Mouse (Mus musculus): ENCODE results near the gene Nkd1. TPM values are rescaled to one million over a fixed set of nuclear protein-coding genes. Genes with fewer than 3 reads are reported as not detected.

The Nkd1 gene
- polyA plus RNA-seq, 1 experiment, result 143 TPM

DNA sequence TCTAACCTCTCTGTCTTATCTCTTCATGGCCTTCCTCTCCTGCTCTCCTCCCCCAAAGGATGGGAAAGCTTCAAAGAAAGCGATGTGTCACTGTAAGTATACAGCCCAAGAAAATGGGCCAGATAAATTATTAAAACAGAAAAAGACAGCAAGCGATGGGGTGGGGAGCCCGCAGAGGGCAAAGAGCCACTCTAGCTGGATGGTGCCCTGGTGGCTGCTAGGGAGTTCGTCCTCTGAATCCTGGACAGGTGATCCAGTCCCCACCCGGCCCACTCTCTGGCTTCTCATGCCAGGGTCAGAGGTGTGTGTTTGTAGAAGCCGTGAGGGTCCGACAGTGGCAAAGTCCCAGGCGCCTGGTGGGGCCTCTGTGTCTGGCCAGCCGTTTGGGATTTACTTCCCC, 3.1 kb upstream of the Nkd1 start:
- no peak for DNase-seq
- WGBS, result 64% methylated on average over 9 of the region's 9 CpGs
- Histone ChIP-seq H3K4me3 (replicated peaks; ENCODE audit: extremely low read depth, low read depth, low read length) (no peak overlapping the region), H3K4me1 (ENCODE audit: control insufficient read depth, insufficient read depth, low read length) (no peaks in the 10 kb centered on the region)
- TF ChIP-seq POLR2A (IDR thresholded peaks at IDR 0.05; ENCODE audit: borderline replicate concordance, extremely low read depth, low read depth, low read length) (no peak), CTCF (IDR thresholded peaks at IDR 0.05; ENCODE audit: insufficient read depth, low read length) (no peak)

DNA sequence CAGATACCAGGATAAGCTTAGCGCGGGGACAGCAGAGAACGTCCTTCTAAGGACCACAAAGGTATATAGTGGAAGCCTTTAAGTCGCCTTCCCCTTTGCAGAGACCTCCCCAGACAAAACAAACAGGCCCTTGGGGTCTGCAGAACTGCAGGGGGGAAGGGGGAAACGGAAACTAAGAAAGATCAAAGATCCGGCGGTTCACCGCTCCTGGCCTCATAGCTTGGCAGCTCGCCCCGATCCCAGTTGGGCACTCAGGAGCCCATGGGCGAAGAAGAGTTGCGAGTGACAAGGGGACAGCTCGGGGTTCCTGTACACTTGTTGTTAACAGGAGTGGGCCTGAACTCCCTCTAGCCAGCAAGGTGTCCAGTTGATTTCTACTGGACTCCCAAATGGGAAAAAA, 773 bp upstream of the Nkd1 start:
- TF ChIP-seq CTCF (IDR thresholded peaks at IDR 0.05; ENCODE audit: insufficient read depth, low read length), result no peak
- TF ChIP-seq POLR2A (IDR thresholded peaks at IDR 0.05; ENCODE audit: borderline replicate concordance, extremely low read depth, low read depth, low read length), result no peak
- WGBS, result 20% methylated on average over 13 of the region's 13 CpGs
- no peak overlapping the region for H3K4me3 ChIP-seq (replicated peaks; ENCODE audit: extremely low read depth, low read depth, low read length)

DNA sequence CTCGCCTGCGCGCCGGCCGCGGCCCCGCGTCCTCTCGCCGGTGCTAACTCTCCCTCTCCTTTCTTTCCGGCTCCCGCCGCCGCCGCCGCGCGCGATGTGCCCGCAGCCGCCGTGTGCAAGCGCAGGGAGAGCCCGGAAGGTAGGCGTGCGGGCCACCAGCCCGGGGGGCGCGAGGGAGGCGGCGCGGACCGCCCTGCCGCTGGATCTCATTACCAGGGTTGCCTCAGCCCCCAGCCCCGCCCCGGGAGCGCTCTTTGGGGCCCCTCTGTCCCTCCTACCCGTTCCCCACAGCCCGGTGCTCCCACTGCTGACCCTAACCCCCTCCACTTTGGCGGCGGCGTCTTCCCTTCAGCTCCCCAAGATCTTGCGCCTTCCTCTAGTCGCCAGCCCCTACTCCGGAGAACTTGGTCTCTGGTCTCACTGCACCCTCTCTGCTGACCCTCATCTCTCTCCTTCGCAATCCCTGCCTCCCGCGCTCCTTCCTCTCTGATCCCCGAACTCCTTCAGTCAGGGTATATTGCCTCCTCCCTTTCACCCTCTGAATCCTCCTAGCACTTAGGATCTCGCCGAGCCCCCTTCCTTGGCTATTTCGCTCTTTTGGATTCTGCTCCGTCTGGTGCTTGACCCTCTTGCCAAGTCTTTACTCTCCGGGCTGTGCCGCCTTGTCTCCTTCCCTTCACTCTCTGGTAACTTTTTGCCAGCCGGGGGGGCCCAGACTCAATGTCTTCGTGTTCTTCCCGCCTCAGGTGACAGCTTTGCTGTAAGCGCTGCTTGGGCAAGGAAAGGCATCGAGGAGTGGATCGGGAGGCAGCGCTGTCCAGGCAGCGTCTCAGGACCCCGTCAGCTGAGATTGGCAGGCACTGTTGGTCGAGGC, 624 bp downstream of the Nkd1 start:
- DNase-seq, result peak; percentile 50
- Histone ChIP-seq H3K4me1 (ENCODE audit: control insufficient read depth, insufficient read depth, low read length) (peaks cover 11% of the 10 kb centered on the region), H3K4me3 (replicated peaks; ENCODE audit: extremely low read depth, low read depth, low read length) (peak overlapping the region; percentile 78)
- 1% methylated on average over 64 of the region's 65 CpGs for WGBS
- TF ChIP-seq POLR2A (IDR thresholded peaks at IDR 0.05; ENCODE audit: borderline replicate concordance, extremely low read depth, low read depth, low read length) (0 out of 2 replicates have a peak, but pooled peaks have one; percentile 18), CTCF (IDR thresholded peaks at IDR 0.05; ENCODE audit: insufficient read depth, low read length) (no peak)

More for the DNA sequence above, 773 bp upstream of the Nkd1 start:
- no peak for DNase-seq
- peaks cover 6% of the 10 kb centered on the region for H3K4me1 ChIP-seq (ENCODE audit: control insufficient read depth, insufficient read depth, low read length)

DNA sequence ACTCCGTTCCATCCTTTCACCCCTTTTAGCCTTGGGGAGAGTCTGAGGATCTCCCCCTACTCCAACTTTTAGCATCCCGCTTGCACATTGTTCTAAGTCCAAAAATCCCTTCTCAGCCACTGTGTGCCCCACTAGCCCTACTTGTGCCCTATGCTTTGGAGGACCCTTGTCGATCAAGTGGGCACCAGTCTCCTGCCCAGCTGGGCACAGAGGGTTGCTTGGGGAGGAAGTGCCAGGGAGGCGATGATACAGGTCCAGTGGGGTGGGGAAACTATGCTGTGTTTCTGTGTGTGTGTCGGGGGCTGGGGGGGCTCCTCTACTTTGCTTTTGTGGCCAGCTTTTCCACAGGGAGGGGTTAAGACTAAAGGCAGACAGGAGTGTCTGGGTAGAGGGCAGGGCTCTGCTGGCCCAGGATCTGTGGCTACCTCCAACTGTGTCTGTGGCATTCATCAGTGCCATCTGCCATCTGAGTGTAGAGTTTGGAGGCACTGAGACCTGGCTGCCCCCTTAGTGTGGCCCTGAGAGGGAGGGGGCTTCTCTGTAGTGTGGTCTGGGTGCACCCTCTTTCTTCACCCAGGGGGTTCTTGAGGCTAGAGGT, 1.4 kb downstream of the Nkd1 start:
- WGBS, result 16% methylated on average over 5 of the region's 5 CpGs
- Histone ChIP-seq H3K4me1 (ENCODE audit: control insufficient read depth, insufficient read depth, low read length) (peaks cover 11% of the 10 kb centered on the region), H3K4me3 (replicated peaks; ENCODE audit: extremely low read depth, low read depth, low read length) (peak overlapping the region; percentile 78)
- TF ChIP-seq CTCF (IDR thresholded peaks at IDR 0.05; ENCODE audit: insufficient read depth, low read length), result no peak
- TF ChIP-seq POLR2A (IDR thresholded peaks at IDR 0.05; ENCODE audit: borderline replicate concordance, extremely low read depth, low read depth, low read length), result no peak
- DNase-seq, result no peak

DNA sequence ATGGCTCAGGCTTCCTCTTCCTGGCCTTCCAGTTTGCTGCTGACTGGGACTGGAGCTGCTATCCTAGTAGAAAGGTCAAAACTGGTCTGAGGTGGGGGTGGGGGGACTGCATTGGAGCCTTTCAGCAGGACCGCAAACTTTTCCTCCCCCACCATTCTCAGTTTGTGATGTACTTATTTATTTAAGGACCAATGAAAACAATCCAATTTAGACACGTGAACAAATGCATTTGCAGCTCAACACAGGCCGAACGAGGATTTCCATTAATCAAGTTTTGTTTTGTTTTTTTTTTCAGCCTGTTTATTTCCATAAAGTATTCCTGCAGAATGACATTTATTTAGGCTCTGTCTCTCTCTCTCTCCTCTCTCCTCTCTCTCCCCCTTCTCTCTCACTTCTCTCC, 2.5 kb downstream of the Nkd1 start:
- 31% methylated on average over 4 of the region's 4 CpGs for WGBS
- Histone ChIP-seq H3K4me3 (replicated peaks; ENCODE audit: extremely low read depth, low read depth, low read length) (peak overlapping the region; percentile 62), H3K4me1 (ENCODE audit: control insufficient read depth, insufficient read depth, low read length) (peaks cover 19% of the 10 kb centered on the region)
- no peak for TF ChIP-seq POLR2A (IDR thresholded peaks at IDR 0.05; ENCODE audit: borderline replicate concordance, extremely low read depth, low read depth, low read length)
- TF ChIP-seq CTCF (IDR thresholded peaks at IDR 0.05; ENCODE audit: insufficient read depth, low read length), result no peak
- DNase-seq, result no peak

DNA sequence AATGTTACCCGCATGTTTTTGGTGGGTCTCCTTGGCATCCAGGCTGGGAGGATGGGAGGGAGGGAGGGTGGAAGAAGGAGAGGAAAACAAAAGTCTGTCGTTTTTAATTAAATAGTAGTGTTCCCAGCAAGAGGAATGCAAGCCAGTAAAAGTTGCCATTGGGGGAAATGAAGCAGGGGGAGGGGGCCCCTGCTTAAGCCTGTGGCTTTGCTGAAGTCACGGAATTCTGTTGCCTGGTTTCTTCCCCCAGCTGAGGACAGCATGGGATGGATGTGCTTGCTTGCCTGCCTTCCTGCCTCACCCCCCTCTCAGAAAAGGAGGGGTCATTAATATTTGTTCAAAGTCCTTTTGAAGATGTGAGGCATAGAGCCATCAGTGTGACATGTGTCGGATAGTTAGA, 3.0 kb downstream of the Nkd1 start:
- DNase-seq, result no peak
- Histone ChIP-seq H3K4me3 (replicated peaks; ENCODE audit: extremely low read depth, low read depth, low read length) (no peak overlapping the region), H3K4me1 (ENCODE audit: control insufficient read depth, insufficient read depth, low read length) (peaks cover 22% of the 10 kb centered on the region)
- WGBS, result 33% methylated on average over 4 of the region's 4 CpGs
- TF ChIP-seq POLR2A (IDR thresholded peaks at IDR 0.05; ENCODE audit: borderline replicate concordance, extremely low read depth, low read depth, low read length) (no peak), CTCF (IDR thresholded peaks at IDR 0.05; ENCODE audit: insufficient read depth, low read length) (no peak)

DNA sequence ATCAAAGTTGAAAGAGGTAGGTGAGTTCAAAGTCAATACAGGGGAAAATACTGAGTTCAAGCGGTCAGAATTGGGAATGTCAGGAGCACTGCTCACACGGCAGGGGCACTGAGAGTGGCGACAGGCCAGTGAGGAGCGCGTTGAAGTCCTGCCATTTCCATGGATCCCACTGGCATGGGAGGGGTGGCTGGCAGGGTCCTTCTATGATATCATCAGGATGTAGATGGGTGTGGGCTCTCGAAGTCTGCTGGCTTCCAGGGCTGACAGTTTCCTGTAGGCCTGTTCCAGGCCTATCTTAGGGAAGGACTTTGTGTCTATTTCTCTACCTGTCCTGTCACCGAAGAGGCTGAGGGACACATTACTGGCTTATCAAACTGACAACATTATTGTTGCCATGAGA, 3.7 kb downstream of the Nkd1 start:
- Histone ChIP-seq H3K4me3 (replicated peaks; ENCODE audit: extremely low read depth, low read depth, low read length) (peak overlapping the region; percentile 33), H3K4me1 (ENCODE audit: control insufficient read depth, insufficient read depth, low read length) (peaks cover 22% of the 10 kb centered on the region)
- 52% methylated on average over 7 of the region's 7 CpGs for WGBS
- TF ChIP-seq CTCF (IDR thresholded peaks at IDR 0.05; ENCODE audit: insufficient read depth, low read length) (no peak), POLR2A (IDR thresholded peaks at IDR 0.05; ENCODE audit: borderline replicate concordance, extremely low read depth, low read depth, low read length) (peak; percentile 59; the same call in 1 of the 2 replicates)
- DNase-seq, result no peak

DNA sequence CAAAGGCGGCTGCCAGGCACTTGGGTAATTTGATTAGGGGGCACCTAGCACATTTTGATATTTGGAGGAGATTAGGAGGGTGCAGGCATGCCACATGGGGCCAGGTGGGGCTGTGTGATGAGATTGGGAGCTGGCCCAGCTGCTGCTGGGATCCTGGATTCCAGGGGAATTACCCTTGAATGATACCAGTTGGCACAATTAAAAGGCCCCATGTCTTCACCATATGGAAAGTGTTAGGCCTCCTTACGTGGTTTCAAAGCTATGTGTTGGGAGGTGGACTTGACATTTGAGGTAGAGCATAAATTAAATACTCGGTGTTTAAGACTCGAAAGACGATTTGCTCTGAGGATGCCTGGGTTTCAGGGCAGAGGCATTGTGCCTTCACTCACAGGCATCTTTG, 5.1 kb downstream of the Nkd1 start:
- WGBS, result 91% methylated on average over 5 of the region's 5 CpGs

DNA sequence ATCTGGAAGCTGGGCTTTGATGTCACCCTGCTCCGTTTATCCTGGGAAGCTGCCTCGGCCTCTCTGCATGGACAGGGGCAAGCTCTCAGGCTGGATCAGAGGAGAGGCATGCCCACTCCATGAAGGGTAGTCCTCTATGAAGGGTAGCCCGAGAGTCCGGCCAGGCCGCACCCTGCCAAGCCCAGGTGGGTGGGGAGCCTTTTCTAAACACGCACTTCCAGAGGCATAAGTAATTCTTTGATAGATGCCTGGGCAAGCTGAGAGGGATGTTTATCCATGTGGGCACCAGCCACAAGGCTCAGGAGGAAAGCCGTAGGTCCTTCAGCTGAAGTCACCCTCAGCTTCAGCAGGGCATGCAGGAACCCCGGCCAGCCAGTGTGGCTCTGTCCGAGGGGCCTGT, 7.0 kb downstream of the Nkd1 start:
- TF ChIP-seq POLR2A (IDR thresholded peaks at IDR 0.05; ENCODE audit: borderline replicate concordance, extremely low read depth, low read depth, low read length) (no peak), CTCF (IDR thresholded peaks at IDR 0.05; ENCODE audit: insufficient read depth, low read length) (no peak)
- Histone ChIP-seq H3K4me3 (replicated peaks; ENCODE audit: extremely low read depth, low read depth, low read length) (no peak overlapping the region), H3K4me1 (ENCODE audit: control insufficient read depth, insufficient read depth, low read length) (peaks cover 34% of the 10 kb centered on the region)
- 40% methylated on average over 9 of the region's 9 CpGs for WGBS
- DNase-seq, result no peak

More for the DNA sequence above, 5.1 kb downstream of the Nkd1 start:
- no peak for DNase-seq
- H3K4me3 ChIP-seq (replicated peaks; ENCODE audit: extremely low read depth, low read depth, low read length), result no peak overlapping the region
- TF ChIP-seq POLR2A (IDR thresholded peaks at IDR 0.05; ENCODE audit: borderline replicate concordance, extremely low read depth, low read depth, low read length) (no peak), CTCF (IDR thresholded peaks at IDR 0.05; ENCODE audit: insufficient read depth, low read length) (no peak)
- H3K4me1 ChIP-seq (ENCODE audit: control insufficient read depth, insufficient read depth, low read length), result peaks cover 29% of the 10 kb centered on the region

All from lung, adult 2 months (tissue).